Mouse (Mus musculus) left cerebral cortex, adult 8-10 months (tissue): ENCODE measurements around the gene Lin28b. TPM values are rescaled to one million over a fixed set of nuclear protein-coding genes. Genes with fewer than 3 reads are reported as not detected.
"Not testable (repeated sequence)": the region's sequence is repeated elsewhere in the genome, so short reads cannot be mapped to it uniquely, and the experiment has no call there.

Experiments used
- DNase-seq, 2 experiments: peaks; one replicate each; pipeline ENCODE4 v3.0.0; 2022; ENCODE audit warnings: low spot score in 2 of 2
- total RNA-seq, 4 experiments: library from RNA; stranded (reverse); gene quantifications; 2 replicates each; pipeline ENCODE4 v1.2.4; 2022

Gene Lin28b
- total RNA-seq, 4 experiments from 2014 or later: 5.8 to 7.8 (median 6.3) TPM

DNA sequence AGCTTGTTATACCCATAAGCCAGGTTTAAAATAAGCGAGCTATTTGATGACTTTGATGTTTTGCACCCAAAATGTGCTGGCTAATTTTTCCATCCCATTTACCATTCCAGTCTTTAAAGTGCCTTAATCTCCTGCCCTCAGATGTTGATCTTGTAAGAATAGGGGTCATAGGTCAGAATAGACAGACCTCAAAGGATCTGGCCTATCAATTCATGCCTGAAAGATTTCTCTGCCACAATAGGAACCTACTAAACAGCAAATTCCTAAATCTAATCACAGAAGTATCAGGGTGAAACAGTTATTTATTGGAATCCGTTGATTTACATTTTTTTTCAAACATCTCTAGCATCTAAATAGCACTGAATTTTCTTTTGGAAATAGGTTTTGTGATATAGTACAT is 74.5 kb downstream of the Lin28b start:
- no peak for DNase-seq

DNA sequence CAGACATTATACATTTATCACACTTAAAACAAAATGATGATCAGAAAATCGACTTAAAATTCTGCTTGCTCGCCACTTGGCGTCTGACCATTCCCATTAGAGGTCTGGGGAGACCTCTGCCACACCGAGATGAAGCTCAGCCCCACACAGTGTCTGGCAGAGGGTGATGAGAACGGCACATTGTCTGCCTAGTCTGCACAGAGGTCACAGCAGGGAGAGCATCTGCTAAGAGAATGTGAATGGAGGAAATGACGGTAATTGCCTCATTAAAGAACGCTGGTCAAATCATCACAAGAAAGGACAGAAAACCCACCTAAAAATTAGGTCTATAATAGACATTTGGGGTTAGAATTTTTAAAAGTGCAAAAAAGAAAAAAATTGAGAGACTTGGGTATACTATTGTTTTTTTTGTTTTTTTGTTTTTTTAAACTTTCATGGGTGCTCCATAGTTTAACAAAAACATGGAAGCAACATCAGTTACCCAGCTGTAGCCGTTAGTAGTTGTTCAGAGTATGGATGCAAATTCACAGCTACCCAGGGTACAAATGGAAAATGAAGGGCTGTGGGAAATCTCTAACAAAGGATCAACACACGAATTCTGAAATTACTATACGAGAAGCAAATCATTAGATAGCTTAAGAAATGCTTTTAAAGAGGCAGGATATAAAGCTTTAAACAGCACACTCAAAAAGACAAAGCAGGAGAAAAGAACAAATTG is 75.4 kb downstream of the Lin28b start:
- no peak for DNase-seq

DNA sequence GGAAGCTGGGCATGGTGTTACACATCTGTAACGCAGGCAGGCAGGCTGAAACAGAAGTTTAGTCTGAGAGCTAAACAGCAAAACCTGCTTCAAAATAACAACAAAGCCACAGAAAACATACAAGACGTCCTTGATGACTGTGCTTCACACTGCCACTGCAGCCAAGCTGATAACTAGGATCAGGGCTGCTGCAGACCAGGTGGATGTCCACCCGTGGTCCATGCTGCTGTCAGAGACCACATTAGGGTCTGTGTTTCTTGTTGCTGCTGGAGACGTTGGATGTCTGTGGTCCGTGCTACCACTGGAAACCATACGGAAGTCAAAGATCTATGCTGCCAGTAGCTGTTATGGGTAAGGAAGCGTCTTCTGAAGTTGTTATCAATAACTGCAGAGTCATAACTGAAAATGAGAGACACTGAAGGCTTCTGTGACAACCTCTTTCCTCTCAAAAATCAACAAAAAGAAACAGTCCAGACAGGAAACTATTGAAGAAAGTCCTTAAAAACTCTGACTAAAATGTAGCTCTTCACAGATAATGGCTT is 86.4 kb downstream of the Lin28b start:
- DNase-seq: no peak

DNA sequence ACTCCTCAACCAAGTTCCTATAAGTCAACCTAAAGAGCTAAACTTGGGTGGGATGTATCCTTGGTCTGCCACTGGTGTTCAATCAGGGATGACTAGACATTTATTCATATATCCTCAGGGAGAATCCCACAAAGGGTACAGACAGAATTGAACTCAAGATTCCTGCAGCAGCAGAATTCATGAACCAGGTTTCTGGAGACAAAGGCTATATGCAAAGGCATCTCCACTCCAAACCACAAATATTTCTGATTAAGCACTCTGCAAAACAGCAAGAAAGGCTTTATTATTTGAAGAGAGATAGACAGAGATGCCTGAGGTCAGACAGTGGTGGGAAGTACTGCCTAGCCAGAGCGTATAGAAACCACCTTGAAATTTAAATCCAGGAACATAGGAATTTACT is 88.0 kb downstream of the Lin28b start:
- DNase-seq: no peak

DNA sequence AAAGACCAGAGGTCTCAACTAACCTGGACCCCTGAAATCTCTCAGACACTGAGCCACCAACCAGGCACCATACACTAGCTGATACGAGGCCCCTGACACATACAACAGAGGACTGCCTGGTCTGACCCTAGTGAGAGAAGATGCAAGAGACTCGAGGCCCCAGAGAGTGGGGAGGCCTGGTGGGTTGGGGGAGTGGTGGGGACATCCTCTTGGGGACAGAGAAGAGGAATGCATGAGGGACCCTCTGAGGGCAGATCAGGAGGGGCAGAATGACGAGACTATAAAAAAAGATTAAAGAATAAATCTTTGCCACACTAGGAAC is 103.6 kb downstream of the Lin28b start:
- DNase-seq: no peak

DNA sequence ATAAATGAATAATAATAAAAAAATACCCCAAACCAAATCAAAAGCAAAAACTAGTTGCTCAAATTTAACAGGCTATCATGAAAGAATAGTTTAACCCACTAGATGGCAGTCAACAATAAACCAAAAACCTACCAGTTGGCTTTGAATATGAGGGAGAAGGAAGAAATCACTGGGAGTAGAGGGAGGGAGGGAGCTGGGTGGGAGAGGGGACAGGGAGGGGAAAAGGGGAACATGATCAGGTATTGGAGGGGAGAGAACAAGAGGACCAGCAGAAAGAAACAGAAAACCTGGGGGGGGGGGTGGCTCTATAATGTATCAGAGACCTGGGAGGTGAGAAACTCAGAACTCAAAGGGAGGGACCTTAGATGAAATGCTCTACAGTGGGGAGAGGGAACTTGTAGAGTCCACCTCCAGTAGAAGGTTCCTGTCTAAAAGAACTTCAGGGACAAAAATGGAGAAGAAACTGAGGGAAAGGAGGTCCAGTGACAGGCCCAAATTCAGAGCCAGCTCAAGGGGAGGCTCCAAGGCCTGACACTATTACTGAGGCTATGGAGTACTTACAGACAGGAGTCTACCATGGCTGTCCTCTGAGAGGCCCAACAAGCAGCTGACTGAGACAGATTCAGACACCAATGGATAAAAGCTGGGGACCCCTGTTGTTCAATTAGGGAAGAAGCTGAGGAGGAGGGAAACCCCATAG is 104.1 kb downstream of the Lin28b start:
- no peak for DNase-seq

DNA sequence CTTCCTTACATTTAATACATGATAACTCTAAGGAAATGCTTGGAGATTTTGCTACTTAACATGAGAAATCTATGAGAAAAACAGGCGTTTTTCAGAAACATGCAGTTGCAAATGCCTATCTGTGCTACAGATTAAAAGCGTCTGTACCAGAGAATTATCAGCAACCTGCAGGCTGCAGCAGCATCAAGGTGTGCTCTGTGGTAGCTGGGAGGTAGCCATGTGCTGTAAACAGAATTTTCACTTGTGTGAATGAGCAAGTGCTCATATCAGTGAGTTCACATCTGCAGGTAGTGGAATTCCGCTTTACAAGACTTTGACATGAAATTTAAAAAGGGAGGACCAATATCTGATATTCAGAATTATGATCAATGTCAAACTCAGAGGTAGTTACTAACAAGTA is 107.9 kb downstream of the Lin28b start:
- DNase-seq: no peak

DNA sequence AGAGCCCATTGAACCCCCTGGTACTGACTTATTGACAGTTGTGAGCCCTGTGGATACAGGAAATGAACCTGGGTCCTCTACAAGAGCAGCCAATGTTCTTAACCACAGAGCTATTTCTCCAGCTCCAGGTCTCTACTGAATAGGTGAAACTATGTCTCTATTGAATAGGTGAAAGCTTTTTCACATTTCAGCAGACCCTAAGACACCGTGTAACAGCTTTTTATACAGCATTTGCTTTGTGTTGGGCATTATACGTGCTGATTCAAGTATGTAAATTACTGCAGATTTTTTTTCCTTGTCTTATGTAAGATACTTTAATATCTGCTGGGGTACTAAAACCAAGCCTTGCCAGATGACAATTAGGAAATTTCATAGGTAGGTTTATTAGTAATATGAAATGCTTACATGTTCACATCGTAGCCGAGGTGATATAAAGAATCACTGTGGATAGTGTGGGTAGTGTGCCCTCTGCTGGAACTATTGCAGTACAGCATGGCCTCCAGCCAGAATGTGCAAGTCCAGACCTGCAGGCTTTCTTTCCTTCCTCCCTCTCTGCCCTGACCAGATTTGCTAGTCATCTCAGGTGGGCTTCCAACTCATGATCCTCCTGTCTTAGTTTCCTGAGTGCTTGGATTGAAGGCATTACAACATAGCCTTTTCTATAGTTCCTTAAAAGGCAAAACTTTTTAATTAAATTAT is 113.1 kb downstream of the Lin28b start:
- peak; percentile 22 to 31 for DNase-seq

DNA sequence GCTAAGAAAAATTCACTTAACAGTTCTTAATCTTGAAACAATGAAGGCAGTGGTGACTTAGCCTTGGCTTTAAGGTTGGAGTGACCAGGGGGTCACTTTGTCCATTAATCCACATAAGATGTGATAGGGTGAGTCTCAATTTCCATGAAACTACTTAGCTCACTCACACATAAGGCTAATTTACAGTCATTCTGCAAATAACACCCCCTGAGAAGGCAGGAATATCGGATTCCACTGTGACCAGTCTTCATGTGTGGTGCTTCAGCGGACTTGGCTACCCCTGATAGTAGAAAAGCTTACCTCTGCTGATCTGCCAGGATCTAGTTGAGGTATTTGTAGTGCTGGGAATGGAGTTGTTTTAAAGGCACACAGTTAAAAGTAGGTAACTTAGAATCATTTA is 115.7 kb downstream of the Lin28b start:
- no peak for DNase-seq

DNA sequence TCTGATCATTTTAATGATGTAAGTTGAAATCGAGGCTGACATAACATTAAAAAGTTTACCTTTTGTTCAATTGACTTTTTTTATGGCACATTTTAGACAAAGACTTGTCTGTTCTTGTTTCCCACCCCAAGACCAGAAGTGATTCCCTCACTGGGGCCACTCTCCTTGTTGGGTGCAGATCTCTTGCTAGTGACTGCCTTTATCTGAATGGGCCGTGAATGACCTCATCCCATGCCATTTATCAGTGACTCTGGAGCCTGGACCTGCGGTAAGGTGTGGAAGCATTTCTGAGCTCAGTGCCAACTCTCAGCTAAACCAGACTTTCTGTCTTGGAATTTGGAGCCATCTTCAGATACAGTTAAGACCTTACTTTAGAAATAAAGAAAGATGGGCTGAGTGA is 116.6 kb downstream of the Lin28b start:
- no peak for DNase-seq

DNA sequence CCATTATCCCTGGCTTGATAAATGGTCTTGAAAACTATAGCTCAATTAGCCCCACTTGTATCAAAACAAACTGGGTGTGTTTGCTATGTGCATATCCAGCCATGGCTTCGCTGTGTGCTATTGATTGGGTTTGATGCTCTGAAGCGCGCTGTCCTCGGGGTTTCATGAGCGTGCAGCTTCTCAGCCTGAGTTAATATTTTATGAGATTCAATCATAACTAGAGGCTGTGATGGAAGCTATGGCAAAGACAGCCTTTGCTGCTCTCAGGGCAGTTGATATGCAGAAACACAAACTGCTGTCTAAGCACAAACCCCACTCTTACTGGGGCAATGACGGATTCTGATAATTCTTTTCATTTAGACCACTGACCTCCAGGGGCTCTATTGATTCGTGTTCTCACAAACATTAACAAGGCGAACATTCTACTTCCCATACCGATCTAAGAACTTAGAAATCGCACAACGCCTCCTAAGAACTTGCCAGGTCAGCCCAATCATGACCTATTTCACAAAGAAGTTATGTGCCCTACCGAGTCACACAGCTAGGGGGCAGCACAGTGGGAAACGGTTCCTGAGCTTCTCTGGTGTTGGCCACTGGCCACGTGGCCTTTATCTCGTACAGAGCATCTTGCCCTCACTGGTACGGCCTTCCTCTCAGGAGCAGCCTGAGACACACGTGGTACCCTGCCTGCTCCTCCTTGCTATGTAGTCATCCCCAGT is 119.0 kb downstream of the Lin28b start:
- no peak for DNase-seq

DNA sequence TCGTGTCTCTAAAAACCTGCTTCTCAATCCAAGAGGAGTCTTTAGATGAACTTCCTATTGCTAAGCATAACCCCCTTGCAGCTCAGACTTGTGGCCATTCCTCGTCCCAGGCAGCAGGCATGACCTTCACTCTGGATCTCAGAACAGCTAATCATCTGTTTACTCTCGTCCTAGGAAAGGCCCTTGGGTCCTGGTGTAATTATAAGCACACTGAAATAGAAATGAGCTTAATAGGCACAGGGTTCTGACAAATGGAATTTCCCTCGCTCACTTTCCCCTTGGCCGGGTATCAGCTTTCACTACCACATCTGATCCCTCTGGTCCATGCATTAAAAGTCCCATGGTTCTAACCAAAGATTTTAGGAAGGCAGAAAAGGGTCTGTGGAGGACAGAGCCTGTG is 122.8 kb downstream of the Lin28b start:
- no peak for DNase-seq

DNA sequence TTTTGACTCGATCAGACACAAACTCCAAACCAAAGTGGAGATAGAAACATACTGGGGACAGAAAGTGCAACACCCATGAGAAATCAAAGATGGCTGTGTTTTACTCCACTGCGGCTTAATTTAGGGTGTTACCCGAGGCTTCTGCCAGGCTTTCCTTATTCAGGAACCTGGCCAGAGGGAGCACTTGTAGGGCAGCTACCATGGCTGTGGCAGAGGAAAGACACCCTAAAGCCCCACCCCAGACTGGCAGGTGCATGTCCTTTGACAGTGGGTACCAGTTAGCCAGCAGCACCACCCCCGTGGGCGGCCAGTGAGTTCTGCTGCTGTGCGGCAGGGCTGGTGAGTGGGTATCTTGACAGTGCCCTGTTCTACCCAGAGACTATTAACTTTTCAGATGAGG is 130.1 kb downstream of the Lin28b start:
- no peak for DNase-seq

DNA sequence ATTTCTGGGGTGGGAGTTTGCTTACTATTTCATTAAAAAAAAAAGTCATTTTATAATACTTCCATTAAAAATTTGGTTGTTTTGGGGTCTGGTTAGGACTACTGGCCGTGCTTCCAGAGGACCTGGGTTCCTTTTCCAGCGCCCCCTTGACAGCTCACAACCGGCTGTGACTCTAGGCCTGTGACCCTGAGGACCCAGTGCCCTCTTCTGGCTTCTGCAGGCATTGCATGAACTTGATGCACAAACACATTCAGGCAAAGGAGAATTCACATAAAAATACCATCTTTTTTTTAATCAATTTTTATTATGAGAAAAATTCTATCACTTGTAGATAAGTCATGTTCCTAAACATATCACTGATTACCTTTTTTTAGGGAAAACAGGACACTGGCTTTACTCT is 138.1 kb downstream of the Lin28b start:
- not testable (repeated sequence) for DNase-seq

DNA sequence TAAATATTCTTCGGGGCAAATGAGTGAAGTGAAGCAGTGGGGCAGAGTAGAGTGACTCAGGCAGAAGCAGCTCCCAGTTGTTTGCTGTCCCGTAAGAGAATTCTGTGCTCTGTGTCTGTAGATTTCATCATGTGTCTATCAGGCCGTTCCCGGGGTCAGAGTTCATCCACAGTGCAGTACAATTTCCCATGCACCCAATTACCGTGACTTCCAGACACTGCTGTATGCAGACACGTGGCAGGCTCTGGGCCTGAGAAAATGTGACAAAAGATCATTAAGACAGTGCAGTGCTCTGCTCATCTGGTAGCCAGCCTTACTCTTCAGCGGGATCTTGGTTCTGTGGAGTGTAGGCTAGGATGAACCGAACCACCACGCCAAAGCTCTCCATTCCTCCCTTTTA is 141.0 kb downstream of the Lin28b start:
- DNase-seq: no peak

DNA sequence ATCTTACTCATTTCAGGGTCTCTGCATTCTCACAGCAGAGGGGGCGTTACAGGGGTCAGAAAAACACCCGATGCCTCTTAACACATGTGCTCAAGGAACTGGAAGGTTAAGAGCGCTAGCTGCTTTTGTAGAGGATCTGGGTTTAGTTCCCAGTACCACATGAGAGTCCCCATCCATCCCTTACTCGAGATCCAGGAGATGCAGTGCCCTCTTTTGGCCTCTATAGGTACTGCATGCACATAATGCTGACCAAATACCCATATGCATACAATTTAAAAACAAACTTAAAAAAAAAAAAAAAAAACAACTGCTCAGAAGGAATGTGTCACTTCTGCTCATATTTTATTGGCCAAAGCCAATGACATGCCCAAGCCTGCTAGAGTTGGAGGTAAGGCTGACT is 141.8 kb downstream of the Lin28b start:
- no peak for DNase-seq

DNA sequence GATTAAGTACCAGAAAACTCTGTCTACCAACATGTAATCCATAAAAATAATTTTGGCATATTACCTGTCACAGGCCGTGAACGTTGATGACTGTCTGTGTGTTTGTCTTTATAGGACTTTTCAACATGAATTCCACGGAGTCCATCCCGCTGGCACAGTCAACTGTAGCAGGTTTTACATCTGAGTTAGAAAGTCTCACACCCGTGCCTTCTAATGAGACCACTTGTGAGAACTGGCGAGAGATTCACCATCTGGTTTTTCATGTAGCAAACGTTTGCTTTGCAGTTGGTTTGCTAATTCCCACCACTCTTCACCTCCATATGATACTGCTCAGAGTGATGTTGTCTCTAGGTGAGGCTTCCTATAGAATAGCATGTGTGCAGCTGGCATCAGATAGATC is 147.1 kb downstream of the Lin28b start:
- no peak for DNase-seq

DNA sequence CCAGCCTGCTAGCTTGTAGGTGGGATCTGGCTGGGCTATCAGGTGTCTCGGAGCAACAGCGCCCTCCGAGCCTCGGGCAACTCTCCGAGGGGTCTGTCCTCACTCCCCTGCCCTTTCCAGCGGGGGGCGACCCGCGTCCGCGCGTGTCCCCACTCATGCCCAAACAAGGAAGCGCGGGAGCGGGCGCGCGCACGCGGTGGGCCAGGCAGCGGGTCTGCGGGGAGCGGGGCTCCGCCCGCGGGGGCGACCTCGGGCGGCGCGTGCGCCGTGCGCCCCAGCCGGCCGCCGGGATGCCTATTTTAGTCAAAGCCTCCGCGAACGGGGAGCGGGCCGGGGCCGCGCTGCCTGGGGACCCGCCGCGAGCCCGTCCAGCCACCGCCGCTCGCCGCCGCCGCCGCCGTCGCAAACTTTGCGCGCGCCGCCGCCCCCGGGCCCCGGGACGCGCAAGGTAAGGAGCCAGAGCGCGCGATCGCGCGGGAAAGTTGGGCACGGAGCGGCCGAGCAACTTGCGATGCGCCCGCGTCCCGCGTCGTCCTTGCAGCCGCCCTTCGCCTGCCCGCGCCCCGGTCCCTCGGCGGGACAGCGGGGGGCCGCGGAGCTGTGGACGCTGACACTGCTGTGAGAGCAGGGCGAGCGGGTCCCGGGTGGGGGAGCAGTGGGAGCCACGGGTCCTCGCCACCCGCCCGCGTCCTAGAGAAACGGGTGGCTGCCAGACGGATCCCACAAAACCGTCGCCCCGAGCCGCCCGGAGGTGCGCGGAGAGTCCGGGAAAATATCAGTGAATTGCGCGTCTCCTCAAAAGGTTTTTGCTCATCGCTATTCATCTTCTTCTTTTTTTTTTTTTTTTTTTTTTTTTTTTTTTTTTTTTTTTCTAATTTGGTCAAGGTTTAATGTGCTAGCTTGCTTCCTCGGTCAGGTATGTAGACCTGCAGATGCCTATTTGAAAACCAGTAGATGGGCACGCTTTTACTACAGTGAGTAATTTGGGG is 150.5 kb downstream of the Lin28b start, which contains the start of gene Bves:
Gene Bves (plus strand): TSS at position 339 of the 989 bp plus-strand sequence.
- peak in 1 of 2 experiments; percentile 3 for DNase-seq

DNA sequence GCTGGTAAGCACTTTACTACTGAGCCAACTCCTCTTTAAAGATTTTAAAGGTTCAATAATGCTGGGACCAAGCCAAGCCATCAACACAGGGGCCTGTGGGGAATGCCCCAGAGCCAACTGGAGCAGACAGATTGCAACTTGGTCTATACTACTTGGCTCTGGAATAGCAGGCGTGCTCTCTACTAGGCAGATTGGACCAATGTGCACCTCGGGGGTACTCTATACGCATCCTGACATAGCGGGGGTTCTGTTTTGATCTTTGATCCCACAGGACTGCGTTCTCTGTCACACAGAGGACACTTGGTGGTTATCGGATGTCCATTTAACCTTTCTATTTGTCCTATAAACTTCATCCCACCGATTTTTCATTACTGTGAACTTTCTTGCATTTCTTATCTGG is 151.3 kb downstream of the Lin28b start:
- no peak for DNase-seq

DNA sequence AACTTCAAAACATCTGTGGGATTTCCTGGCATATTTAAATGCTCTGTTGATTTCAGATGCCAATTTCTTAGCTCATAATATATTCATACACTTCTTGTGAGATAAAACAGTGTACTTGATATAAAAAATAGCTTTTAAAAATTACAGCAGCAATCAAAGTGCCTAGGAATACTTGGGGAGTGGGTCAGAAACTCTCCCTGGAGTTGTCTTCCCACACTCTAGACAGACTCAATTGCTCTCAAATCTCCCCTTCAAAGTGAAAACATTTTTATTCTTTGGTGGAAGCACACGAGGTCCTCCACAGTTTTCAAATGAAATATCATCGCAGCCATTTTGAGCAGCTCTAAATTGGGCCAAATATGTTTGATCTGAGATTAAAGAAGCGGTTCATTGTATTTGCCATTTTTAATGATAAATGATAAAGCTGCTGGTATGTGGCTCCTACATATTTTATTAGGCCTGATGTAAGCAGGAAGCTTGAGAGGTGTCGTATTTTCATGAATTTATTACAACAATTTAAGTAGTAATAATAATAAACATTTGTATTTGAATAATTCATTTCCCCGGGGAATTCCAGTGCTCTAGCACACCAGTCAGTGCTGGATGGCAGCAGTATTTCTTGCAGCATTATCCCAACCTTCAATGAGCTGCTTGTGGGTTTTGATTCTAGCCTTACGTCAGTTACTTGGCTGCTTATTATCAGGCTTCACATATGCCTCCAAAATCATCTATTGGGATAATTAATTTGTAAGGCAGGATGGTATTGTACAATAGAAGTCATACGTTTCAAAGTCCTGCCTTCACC is 157.8 kb downstream of the Lin28b start:
- DNase-seq: no peak
